Mouse (Mus musculus) lung, postnatal 0 days (tissue): ENCODE results near the gene Tspan17.

ENCODE experiments used
- CTCF ChIP-seq: IDR thresholded peaks from 2 replicates; pipeline ENCODE4 v1.5.1; 2016; ENCODE audit warnings: antibody characterized with exemption, mild to moderate bottlenecking
- EP300 ChIP-seq: IDR thresholded peaks from 2 replicates; pipeline ENCODE4 v1.6.1; 2016; ENCODE audit warnings: antibody characterized with exemption, mild to moderate bottlenecking, control low read depth

GRCm38 (mm10) chr13:54760164-54760795 lies 28.9 kb upstream of the Tspan17 start:
- TF ChIP-seq CTCF (no peak), EP300 (no peak)
